ENCODE assay signal across 9 mouse cellular contexts in genomic region chr7:30564970-30565571, GRCm38 (mm10). TPM values are rescaled to one million over a fixed set of nuclear protein-coding genes. Genes with fewer than 3 reads are reported as not detected.
A peak's percentile ranks its signal among the peaks of the same experiment; 100 is the strongest.
DNase-seq lines count a peak whose midpoint lies in the region; ATAC-seq lines count a peak whose summit lies in the region.
"Had no signal": no experiment of that assay in that cellular context is flagged by ENCODE, and none has a peak within 500 bp of the region (broad histone marks: within the 10 kb centered on the region; RNA-seq: fewer than 3 reads in every experiment).

Igflr1 (plus strand) TSS chr7:30565427.

- peak; percentile 60 for DNase-seq in cerebellum, adult 9-10 months
- DNase-seq in cerebellum, adult 11 months = no peak
- no peak for DNase-seq in lung, adult 18-20 months
- no peak for DNase-seq in hindbrain, embryonic 14.5 days (ENCODE audit: low spot score)
- peak; percentile 55 for DNase-seq in naive thymus-derived CD4-positive, alpha-beta T cell, adult 2 months (ENCODE audit: low read depth)
- no peak for DNase-seq in left cerebral cortex, adult 9 months (ENCODE audit: low spot score in 2 of 2)
- DNase-seq: heart, adult 11 months had no signal

- H3K27ac ChIP-seq in lung, embryonic 15.5 days = no peak within 1 kb of the TSS
- H3K27ac ChIP-seq in hindbrain, embryonic 14.5 days = no peak within 1 kb of the TSS

- no peak within 1 kb of the TSS for H3K9ac ChIP-seq in lung, embryonic 15.5 days
- H3K9ac ChIP-seq in hindbrain, embryonic 14.5 days = peak within 1 kb of the TSS; percentile 76; the same call in 1 of the 2 replicates

- ATAC-seq in lung, embryonic 15.5 days (ENCODE audit: borderline replicate concordance, extremely low read depth, low FRiP score, low TSS enrichment) = no peak
- no peak for ATAC-seq in hindbrain, embryonic 14.5 days (ENCODE audit: low FRiP score)
- ATAC-seq in megakaryocyte-erythroid progenitor cell, adult 5-6 weeks (replicated peaks; ENCODE audit: low FRiP score, low TSS enrichment, poor library complexity, severe bottlenecking) = no peak

- H3K9me3 ChIP-seq in lung, embryonic 15.5 days = no peaks in the 10 kb centered on the region
- no peaks in the 10 kb centered on the region for H3K9me3 ChIP-seq in hindbrain, embryonic 14.5 days (ENCODE audit: control insufficient read depth, low read length)

- peak within 1 kb of the TSS; percentile 79 for H3K4me2 ChIP-seq in lung, embryonic 15.5 days
- no peak within 1 kb of the TSS for H3K4me2 ChIP-seq in hindbrain, embryonic 14.5 days (replicated peaks)

- WGBS in lung, embryonic 15.5 days = 93% methylated on average over 12 of the region's 12 CpGs
- WGBS in hindbrain, embryonic 14.5 days = 95% methylated on average over 12 of the region's 12 CpGs

- peaks cover 46% of the 10 kb centered on the region for H3K36me3 ChIP-seq in lung, embryonic 15.5 days
- H3K36me3 ChIP-seq in hindbrain, embryonic 14.5 days (replicated peaks; ENCODE audit: control insufficient read depth, insufficient read depth) = peaks cover 50% of the 10 kb centered on the region

- peak within 1 kb of the TSS; percentile 91 for H3K4me3 ChIP-seq in lung, embryonic 15.5 days
- peak within 1 kb of the TSS; percentile 68 for H3K4me3 ChIP-seq in hindbrain, embryonic 14.5 days (replicated peaks; ENCODE audit: low read length)

- peaks cover 17% of the 10 kb centered on the region for H3K4me1 ChIP-seq in lung, embryonic 15.5 days
- peaks cover 12% of the 10 kb centered on the region for H3K4me1 ChIP-seq in hindbrain, embryonic 14.5 days (replicated peaks; ENCODE audit: control insufficient read depth, insufficient read depth, low read length)

- H3K27me3 ChIP-seq in lung, embryonic 15.5 days = no peaks in the 10 kb centered on the region
- H3K27me3 ChIP-seq in hindbrain, embryonic 14.5 days (ENCODE audit: control insufficient read depth, insufficient read depth, low read length) = no peaks in the 10 kb centered on the region

RNA-seq across cellular contexts. Expression of gene Igflr1, which starts in this region (rescaled TPM):
- polyA plus RNA-seq in lung, embryonic 15.5 days (2015; fragmentation: Nextera tagmentation; extraction: Ambion mirVana) = 4.6 and 5.0 TPM in 2 replicates
- polyA plus RNA-seq in hindbrain, embryonic 14.5 days (2014; fragmentation: Nextera tagmentation; extraction: Ambion mirVana) = 2.2 and 3.1 TPM in 2 replicates
- total RNA-seq in megakaryocyte-erythroid progenitor cell, adult 5-6 weeks (2014; fragmentation: Nextera tagmentation) = 3.7 and 11.3 TPM in 2 replicates
- not detected in 2 replicates for total RNA-seq in megakaryocyte-erythroid progenitor cell, adult 5-6 weeks (2017)

Comparison
In these comparisons a context has a peak if more than half of its experiments do, and no peak if none do; other contexts are left out.
1. DNase-seq: peak in cerebellum, adult 9-10 months (single experiment) and naive thymus-derived CD4-positive, alpha-beta T cell, adult 2 months (single experiment); none in cerebellum, adult 11 months (single experiment), lung, adult 18-20 months (0 of 2), hindbrain, embryonic 14.5 days (single experiment) and left cerebral cortex, adult 9 months (0 of 2).